Mouse (Mus musculus): Measurements from ENCODE around the gene Dennd4b.

- TF ChIP-seq POLR2A (IDR thresholded peaks at IDR 0.05; ENCODE audit: insufficient read depth, low read depth, low read length): no peak
- TF ChIP-seq CTCF (IDR thresholded peaks at IDR 0.05): no peak
- TF ChIP-seq EP300 (IDR thresholded peaks at IDR 0.05; ENCODE audit: insufficient read depth, low read depth, low read length): no peak
Measured at GRCm38 (mm10) chr3:90231075-90231474, 33.9 kb upstream of the Dennd4b start.
